Mouse (Mus musculus): ENCODE results near the gene Snap23. TPM values are rescaled to one million over a fixed set of nuclear protein-coding genes. Genes with fewer than 3 reads are reported as not detected.
A peak's percentile ranks its signal among the peaks of the same experiment; 100 is the strongest.
"Not testable (repeated sequence)": the region's sequence is repeated elsewhere in the genome, so short reads cannot be mapped to it uniquely, and the experiment has no call there.

Snap23 gene
- total RNA-seq, 2 experiments from 2014 or later = 42.6 to 57.5 TPM

DNA sequence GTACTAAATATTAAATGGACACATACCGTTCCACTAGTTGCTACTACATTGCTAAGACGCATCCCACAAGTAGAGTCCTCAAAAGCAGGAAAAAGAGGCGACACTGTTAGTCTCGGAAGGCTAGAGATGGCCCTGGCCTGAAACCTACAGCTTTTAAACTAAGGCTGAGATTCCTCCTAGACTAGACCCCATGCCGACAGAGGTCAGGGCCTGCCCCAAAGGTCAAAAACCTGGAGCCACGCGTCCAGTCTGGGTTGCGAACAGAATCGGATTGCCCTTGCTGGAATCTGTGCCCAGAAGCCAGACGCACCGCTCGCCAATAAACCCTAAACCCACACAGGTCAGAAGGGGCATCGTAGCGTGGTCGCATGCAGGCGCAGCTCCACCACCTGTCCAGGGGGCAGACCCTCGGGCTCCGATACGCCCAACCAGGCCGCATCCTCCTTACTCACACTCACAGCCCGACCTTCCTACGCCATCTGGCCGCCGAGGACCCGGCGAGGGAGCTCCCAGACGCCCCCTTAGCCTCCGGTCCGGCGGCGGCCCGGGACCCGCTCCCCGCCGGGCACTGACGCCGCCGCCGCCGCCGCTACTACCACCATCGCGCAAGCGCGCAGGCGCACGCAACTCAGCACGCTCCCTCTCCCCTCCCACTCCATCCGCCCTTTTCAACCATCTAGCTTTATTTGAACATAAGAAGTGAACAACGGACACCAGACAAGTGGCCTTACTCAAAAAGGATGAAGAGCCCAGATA is 4.1 kb upstream of the Snap23 start, which contains the start of gene Zfp106:
Zfp106 (minus strand) TSS at position 609 of the 756 bp plus-strand sequence.
- no peak for TF ChIP-seq CTCF (IDR thresholded peaks at IDR 0.05)
- Histone ChIP-seq H3K4me3 (peak within 1 kb of the TSS; percentile 99), H3K27ac (peak within 1 kb of the TSS; percentile 93)
- intact Hi-C loops (cut with DNase I) = loop anchor here (2.0 kb wide), 1 partner anchor 25 kb away; no protein-coding TSS in a partner anchor
- DNase-seq = peak; percentile 93

DNA sequence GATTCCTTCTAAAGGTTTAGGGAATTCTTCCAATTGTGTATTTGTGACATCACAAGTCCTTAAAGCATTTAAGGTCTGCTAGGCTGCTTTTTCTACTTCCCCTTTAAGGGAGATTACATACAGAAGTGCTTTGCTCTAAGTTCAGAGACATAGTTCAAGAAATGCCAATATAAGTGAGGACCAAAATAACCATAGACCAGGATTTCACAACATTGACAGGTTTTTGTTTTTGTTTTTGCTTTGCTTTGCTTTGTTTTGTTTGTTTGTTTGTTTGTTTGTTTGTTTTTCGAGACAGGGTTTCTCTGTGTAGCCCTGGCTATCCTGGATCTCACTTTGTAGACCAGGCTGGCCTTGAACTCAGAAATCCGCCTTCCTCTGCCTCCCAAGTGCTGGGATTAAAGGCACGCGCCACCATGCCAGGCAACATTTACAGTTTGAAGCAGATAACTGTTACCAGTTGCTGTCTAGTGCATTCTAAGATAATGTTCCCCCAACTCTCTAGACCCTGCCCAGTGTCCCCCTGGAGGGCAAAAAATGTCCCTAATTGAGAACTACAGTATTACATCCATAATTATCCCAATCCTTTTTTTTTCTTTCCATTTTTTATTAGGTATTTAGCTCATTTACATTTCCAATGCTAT is 2.8 kb upstream of the Snap23 start:
- intact Hi-C loops (cut with DNase I) = loop anchor here (5.0 kb wide), 1 partner anchor 162 kb away; the partner anchor contains the start of genes Ganc and Tmem87a
- H3K27ac ChIP-seq = not testable (repeated sequence)

DNA sequence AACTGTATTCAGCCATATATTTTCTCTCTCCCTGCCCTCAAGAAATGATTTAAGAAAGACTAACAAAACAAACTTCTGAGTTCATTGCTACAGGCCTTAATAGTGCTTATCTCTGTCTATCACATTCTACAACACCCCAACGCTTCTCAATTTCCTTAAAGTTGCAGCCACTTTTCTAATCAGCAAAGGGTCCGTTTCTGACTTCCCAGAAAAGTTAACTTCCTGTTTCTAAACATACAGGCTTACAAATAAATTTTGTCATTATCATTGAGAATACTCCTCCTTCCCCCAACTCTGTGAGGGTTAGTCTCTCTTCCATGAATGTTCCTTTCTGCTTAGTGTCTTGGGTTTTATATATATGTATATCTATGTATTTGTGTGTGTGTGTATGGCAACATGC is 2.1 kb upstream of the Snap23 start:
- intact Hi-C loops (cut with DNase I) = loop anchor here (5.0 kb wide), 1 partner anchor 163 kb away; the partner anchor contains the start of genes Ganc and Tmem87a
- TF ChIP-seq CTCF (IDR thresholded peaks at IDR 0.05) = no peak
- DNase-seq = no peak
- Histone ChIP-seq H3K4me3 (no peak overlapping the region), H3K27ac (no peak overlapping the region)

More for the DNA sequence above, 2.8 kb upstream of the Snap23 start:
- DNase-seq, H3K4me3 ChIP-seq: not testable (repeated sequence)

DNA sequence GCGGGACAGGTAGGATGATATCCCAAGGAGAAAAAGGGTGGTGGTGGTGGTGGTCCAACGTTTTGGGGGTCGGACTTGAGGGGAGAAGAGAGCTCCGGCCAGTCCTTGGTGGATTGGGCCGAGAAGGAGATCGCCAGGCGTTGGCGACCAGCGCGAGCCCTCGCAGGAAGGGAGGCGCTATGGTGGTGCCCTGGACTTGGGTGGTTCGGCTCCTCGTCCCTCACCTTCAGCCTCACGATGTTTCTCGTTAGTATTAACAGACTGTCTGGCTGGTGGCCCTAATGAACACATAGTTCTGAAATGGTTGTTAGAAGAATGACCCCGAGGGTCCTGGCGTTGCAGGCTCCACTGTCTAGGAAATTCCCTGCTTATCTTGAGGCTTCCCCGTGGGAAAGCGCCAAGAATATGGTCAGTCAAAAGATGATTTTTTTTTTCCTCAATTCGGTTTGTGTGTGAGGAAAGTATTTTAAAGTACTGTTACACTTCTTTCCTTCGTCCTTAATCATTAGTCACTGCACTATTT is 388 bp downstream of the Snap23 start:
- intact Hi-C loops (cut with DNase I) = loop anchor here (5.0 kb wide), 1 partner anchor 166 kb away; the partner anchor contains the start of genes Ganc and Tmem87a
- Histone ChIP-seq H3K4me3 (peak overlapping the region; percentile 78), H3K27ac (peak overlapping the region; percentile 93)
- no peak for TF ChIP-seq CTCF (IDR thresholded peaks at IDR 0.05)
- no peak for DNase-seq

DNA sequence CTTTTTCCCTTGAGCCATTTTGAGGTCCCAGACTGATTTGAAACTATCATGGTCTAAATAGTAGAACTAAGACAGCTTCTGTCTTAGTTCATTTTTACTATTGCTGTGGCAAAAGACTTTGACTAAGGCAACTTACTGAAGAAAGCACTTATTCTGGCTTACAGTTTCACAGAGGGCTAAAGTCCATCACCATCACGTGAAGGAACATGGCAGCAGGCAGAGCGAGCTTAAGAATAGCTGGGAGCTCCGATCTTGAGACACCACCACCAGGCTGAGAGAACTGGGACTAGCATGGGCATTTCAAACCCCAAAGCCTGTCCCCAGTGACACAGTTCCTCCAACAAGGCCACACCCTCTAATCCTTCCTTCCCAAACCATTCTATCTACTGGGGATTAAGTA is 3.6 kb downstream of the Snap23 start:
- DNase-seq = no peak
- intact Hi-C loops (cut with DNase I) = no loop called here
- H3K4me3 ChIP-seq = no peak overlapping the region
- no peak overlapping the region for H3K27ac ChIP-seq
- TF ChIP-seq CTCF (IDR thresholded peaks at IDR 0.05) = no peak

DNA sequence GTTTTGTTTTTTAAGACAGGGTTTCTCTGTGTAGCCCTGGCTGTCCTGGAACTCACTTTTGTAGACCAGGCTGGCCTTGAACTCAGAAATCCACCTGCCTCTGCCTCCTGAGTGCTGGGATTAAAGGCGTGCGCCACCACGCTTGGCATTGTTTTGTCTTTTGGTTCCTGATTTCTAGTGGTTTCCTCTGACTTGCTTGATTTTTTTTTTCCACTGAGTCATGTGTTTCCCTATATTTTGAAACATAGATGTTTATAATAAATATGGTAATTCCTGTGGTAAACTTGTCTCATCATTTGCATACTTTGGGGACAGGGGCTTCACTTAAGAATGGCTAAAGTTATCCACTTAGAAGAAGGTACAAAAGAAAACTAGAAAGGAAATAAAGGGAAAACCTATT is 4.7 kb downstream of the Snap23 start:
- H3K27ac ChIP-seq; H3K4me3 ChIP-seq; intact Hi-C loops (cut with DNase I); DNase-seq: not testable (repeated sequence)

DNA sequence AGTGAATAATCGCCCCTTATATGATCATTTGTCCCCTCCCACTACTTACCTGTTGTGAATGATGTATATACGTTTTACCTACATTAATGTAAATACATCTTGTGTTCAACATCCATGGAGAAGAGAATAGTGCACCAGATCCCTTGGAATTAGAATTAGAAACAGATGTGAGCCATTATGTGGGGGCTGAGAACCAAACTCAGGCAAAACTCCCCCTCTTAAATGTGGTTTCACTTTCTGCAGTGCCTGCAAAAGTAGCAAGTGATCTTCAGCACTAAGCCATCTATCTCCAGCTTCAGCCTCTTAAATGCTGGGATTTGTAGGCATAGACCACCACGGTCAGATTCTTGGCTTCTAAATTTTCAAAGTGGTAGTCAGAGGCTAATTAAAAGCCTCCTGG is 7.7 kb downstream of the Snap23 start:
- no peak for DNase-seq
- intact Hi-C loops (cut with DNase I) = no loop called here
- Histone ChIP-seq H3K4me3 (no peak overlapping the region), H3K27ac (peak overlapping the region; percentile 20; the same call in 1 of the 2 replicates)
- no peak for TF ChIP-seq CTCF (IDR thresholded peaks at IDR 0.05)

DNA sequence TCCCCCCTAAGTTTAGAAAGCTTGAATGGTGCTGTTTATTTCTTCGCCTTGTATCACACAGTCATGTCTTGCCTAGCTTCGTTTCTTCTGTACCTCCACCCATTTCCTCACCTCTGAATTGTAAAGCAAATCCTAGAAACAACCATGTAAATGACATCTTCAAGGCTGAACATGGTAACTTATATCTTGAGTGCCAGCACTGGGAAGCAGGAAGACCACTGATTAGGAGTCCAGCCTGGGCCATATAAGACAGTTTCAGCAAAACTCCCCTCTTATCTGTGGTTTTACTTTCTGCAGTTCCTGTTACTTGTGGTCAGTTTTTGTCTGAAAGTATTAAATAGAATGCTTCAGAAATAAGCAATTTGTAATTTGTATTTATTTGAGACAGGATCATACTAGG is 8.5 kb downstream of the Snap23 start:
- no peak overlapping the region for H3K27ac ChIP-seq
- intact Hi-C loops (cut with DNase I) = no loop called here
- DNase-seq = no peak
- no peak overlapping the region for H3K4me3 ChIP-seq
- TF ChIP-seq CTCF (IDR thresholded peaks at IDR 0.05) = no peak

DNA sequence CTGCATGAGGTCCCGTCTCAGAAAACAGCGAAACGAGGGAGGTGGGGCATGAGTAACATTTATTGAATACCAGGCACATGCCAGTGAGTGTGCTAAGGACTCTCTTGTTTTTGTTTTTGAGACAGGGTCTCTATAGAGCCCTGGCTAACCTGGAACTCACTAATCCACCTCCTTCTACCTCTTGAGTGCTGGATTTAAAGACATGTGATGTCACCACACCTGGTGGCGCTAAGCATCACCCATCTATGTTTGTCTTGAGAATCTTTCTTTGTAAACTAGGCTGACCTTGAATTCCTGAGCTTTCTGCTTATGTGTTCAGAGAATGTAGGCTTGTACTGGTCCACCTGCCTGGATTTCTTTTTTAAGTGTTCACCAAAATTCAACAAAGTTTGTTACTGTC is 10.3 kb downstream of the Snap23 start:
- no peak for DNase-seq
- H3K27ac ChIP-seq = peak overlapping the region; percentile 50; the same call in 1 of the 2 replicates
- no peak for TF ChIP-seq CTCF (IDR thresholded peaks at IDR 0.05)
- intact Hi-C loops (cut with DNase I) = no loop called here
- H3K4me3 ChIP-seq = no peak overlapping the region

DNA sequence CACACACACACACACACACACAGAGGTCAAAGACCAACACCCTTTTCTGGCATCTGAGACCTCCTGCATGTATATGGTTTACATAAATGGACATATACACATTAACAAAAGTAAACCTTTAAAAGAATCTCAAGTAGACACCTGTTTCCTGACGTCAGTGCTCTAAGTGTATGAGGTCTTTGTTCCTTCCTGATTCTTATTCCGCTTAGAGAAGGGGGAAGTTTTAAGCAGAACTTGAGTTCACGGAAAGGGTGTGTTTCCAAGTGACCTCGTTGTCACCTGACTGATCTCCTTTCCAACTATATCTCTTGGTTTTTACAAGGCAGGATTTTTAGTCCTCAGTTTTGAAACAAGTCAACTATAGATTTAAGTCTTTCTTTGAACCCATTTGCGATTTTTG is 10.8 kb downstream of the Snap23 start:
- intact Hi-C loops (cut with DNase I) = no loop called here

DNA sequence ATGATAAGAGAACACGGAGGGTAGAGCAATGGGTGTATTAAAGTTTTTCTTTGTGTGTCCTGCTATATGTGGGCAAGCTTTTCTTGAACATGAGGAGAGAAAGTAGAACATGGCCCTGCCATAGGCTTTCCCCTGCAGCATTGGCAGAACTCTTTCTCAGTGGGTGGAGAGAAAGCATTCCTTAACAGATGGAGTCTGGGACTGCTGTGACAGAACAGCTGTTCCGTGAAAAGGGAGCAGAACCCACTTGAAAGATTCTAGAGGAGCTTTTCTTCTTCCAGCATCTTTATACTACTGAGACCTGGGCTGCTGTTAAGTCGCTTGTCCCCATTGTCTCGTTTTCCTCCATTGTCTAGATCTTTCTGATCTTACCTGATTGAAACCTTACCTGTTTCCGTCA is 22.3 kb downstream of the Snap23 start:
- TF ChIP-seq CTCF (IDR thresholded peaks at IDR 0.05) = no peak
- intact Hi-C loops (cut with DNase I) = no loop called here
- DNase-seq = no peak
- H3K27ac ChIP-seq = no peak overlapping the region
- H3K4me3 ChIP-seq = no peak overlapping the region

More for the DNA sequence above, 10.8 kb downstream of the Snap23 start:
- DNase-seq = no peak
- H3K4me3 ChIP-seq = no peak overlapping the region
- H3K27ac ChIP-seq = peak overlapping the region; percentile 50; the same call in 1 of the 2 replicates
- TF ChIP-seq CTCF (IDR thresholded peaks at IDR 0.05) = no peak

DNA sequence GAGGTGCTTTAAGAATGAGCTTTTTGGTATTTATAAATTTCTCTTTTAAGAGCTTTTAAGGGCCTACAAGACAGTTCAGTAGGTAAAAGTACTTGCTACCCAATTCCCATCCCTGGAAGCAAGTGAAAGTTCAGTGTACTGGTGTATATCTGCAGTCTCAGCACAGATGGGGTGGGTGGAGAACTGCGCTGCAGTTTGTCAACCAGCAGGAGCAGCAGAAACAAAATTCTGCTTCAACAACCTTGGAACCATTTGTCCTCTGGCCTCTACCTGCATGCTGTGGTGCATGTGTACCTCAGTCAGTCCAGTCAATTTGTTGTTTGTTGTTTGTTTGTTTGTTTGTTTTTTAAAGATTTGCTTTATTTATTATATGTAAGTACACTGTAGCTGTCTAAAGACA is 24.8 kb downstream of the Snap23 start:
- H3K4me3 ChIP-seq = no peak overlapping the region
- DNase-seq = no peak
- H3K27ac ChIP-seq = no peak overlapping the region
- TF ChIP-seq CTCF (IDR thresholded peaks at IDR 0.05) = no peak
- intact Hi-C loops (cut with DNase I) = no loop called here

DNA sequence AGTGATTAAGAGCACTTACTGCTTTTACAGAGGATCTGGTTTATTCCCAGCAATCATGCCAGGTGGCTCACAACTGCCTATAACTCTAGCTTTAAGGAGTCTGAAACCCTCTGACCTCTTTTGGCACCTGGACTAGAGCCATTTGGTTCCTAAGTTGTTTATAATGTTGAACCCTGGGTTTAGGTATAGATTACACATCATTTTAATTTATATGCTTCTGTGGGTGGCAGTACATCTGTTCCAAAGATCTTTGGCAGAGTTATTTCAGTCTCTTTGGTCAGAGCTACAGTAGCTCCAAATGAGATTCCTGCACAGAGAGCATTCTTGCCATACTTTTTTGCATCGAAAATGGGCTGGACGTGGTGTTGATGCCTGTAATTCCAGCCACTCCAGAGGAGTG is 30.3 kb downstream of the Snap23 start:
- Histone ChIP-seq H3K4me3 (no peak overlapping the region), H3K27ac (no peak overlapping the region)
- intact Hi-C loops (cut with DNase I) = no loop called here
- TF ChIP-seq CTCF (IDR thresholded peaks at IDR 0.05) = no peak
- DNase-seq = no peak
